Mouse (Mus musculus) forebrain, embryonic 10.5 days (tissue): Measurements from ENCODE around the gene Wrb. TPM values are rescaled to one million over a fixed set of nuclear protein-coding genes. Genes with fewer than 3 reads are reported as not detected.
"Not testable (repeated sequence)": the region's sequence is repeated elsewhere in the genome, so short reads cannot be mapped to it uniquely, and the experiment has no call there.

ENCODE experiments used
- DNase-seq: peaks from one replicate; pipeline ENCODE4 v3.0.0-alpha.2; 2017; ENCODE audit warnings: low spot score; ENCODE audit errors: extremely low spot score
- H3K27ac ChIP-seq: fragments of 300-500 bp; sonication (generic); 2 replicates; pipeline ENCODE4 v1.5.1; 2016; ENCODE audit warnings: mild to moderate bottlenecking
- H3K27me3 ChIP-seq: fragments of 300-500 bp; sonication (generic); 2 replicates; pipeline ENCODE4 v1.6.1; 2016; ENCODE audit warnings: mild to moderate bottlenecking; ENCODE audit not compliant: poor library complexity, severe bottlenecking
- H3K36me3 ChIP-seq: fragments of 300-500 bp; sonication (generic); replicated peaks from 2 replicates; pipeline ENCODE4 v1.6.1; 2016; ENCODE audit warnings: mild to moderate bottlenecking, moderate library complexity
- H3K4me1 ChIP-seq: fragments of 300-500 bp; sonication (generic); 2 replicates; pipeline ENCODE4 v1.6.1; 2016
- H3K4me3 ChIP-seq: fragments of 300-500 bp; sonication (generic); 2 replicates; pipeline ENCODE4 v1.5.1; 2016; ENCODE audit warnings: mild to moderate bottlenecking, moderate library complexity
- H3K9me3 ChIP-seq: fragments of 300-500 bp; sonication (generic); 2 replicates; pipeline ENCODE4 v1.6.1; 2016; ENCODE audit warnings: mild to moderate bottlenecking, moderate library complexity
- WGBS: fragments of 180-500 bp; shearing (Covaris S2); methylation state at CpG from one replicate; pipeline ENCODE4 v1.1.7; 2016; 5-methylcytosine and 5-hydroxymethylcytosine counted together
- polyA plus RNA-seq: library from polyadenylated mRNA; unstranded; fragments of >200 nt; fragmentation: Nextera tagmentation; extraction: Ambion mirVana; gene quantifications from 2 replicates; pipeline ENCODE4 v1.2.1, GENCODE M21; 2016

The Wrb gene
- polyA plus RNA-seq, 1 experiment from 2014 or later, result 128 TPM

- WGBS, result under 1% methylated on average over 9 of the region's 9 CpGs
- Histone ChIP-seq H3K4me3 (peak overlapping the region; percentile 96), H3K4me1 (peaks cover 40% of the 10 kb centered on the region), H3K27ac (peak overlapping the region; percentile 99), H3K36me3 (peaks cover 32% of the 10 kb centered on the region), H3K27me3 (no peaks in the 10 kb centered on the region), H3K9me3 (no peaks in the 10 kb centered on the region)
- DNase-seq, result peak; percentile 36
Observed at GRCm38 (mm10) chr16:96128466-96128865, 16.7 kb upstream of the Wrb start.

- peaks cover 17% of the 10 kb centered on the region for H3K9me3 ChIP-seq
- H3K4me3 ChIP-seq, result peak overlapping the region; percentile 93
- H3K36me3 ChIP-seq, result peaks cover 10% of the 10 kb centered on the region
- H3K27ac ChIP-seq, result peak overlapping the region; percentile 89; the same call in 1 of the 2 replicates
- not testable (repeated sequence) for H3K27me3 ChIP-seq, DNase-seq
- peaks cover 27% of the 10 kb centered on the region for H3K4me1 ChIP-seq
- 27% methylated on average over 6 of the region's 6 CpGs for WGBS
Observed at GRCm38 (mm10) chr16:96144748-96145109, 478 bp upstream of the Wrb start.

GRCm38 (mm10) chr16:96145814-96146213 lies 607 bp downstream of the Wrb start:
- peaks cover 27% of the 10 kb centered on the region for H3K4me1 ChIP-seq
- 1% methylated on average over 5 of the region's 5 CpGs for WGBS
- peaks cover 10% of the 10 kb centered on the region for H3K36me3 ChIP-seq
- H3K4me3 ChIP-seq, result peak overlapping the region; percentile 93
- no peaks in the 10 kb centered on the region for H3K27me3 ChIP-seq
- no peak for DNase-seq
- peaks cover 9% of the 10 kb centered on the region for H3K9me3 ChIP-seq
- H3K27ac ChIP-seq, result peak overlapping the region; percentile 89

- H3K36me3 ChIP-seq, result peaks cover 34% of the 10 kb centered on the region
- 84% methylated on average over 6 of the region's 6 CpGs for WGBS
- H3K4me1 ChIP-seq, result peaks cover 27% of the 10 kb centered on the region
- H3K27ac ChIP-seq, result no peak overlapping the region
- no peaks in the 10 kb centered on the region for H3K27me3 ChIP-seq
- DNase-seq, result no peak
- no peaks in the 10 kb centered on the region for H3K9me3 ChIP-seq
- H3K4me3 ChIP-seq, result no peak overlapping the region
Observed at GRCm38 (mm10) chr16:96148834-96149233, 3.6 kb downstream of the Wrb start.

GRCm38 (mm10) chr16:96149311-96149710 lies 4.1 kb downstream of the Wrb start:
- Histone ChIP-seq H3K27ac (no peak overlapping the region), H3K27me3 (no peaks in the 10 kb centered on the region), H3K4me1 (peaks cover 27% of the 10 kb centered on the region), H3K4me3 (no peak overlapping the region), H3K9me3 (no peaks in the 10 kb centered on the region), H3K36me3 (peaks cover 39% of the 10 kb centered on the region)
- 83% methylated on average over 9 of the region's 9 CpGs for WGBS
- DNase-seq, result no peak

- WGBS, result 71% methylated on average over 4 of the region's 4 CpGs
- Histone ChIP-seq H3K9me3 (no peaks in the 10 kb centered on the region), H3K4me3 (no peak overlapping the region), H3K27me3 (no peaks in the 10 kb centered on the region), H3K27ac (no peak overlapping the region), H3K4me1 (peaks cover 19% of the 10 kb centered on the region), H3K36me3 (peaks cover 55% of the 10 kb centered on the region)
- DNase-seq, result no peak
Observed at GRCm38 (mm10) chr16:96150995-96151394, 5.8 kb downstream of the Wrb start.

- H3K36me3 ChIP-seq, result peaks cover 59% of the 10 kb centered on the region
- DNase-seq, result peak; percentile 79
- H3K4me1 ChIP-seq, result peaks cover 13% of the 10 kb centered on the region
- no peak overlapping the region for H3K27ac ChIP-seq
- H3K9me3 ChIP-seq, result no peaks in the 10 kb centered on the region
- no peak overlapping the region for H3K4me3 ChIP-seq
- 29% methylated on average over 9 of the region's 9 CpGs for WGBS
- no peaks in the 10 kb centered on the region for H3K27me3 ChIP-seq
Observed at GRCm38 (mm10) chr16:96151551-96151950, 6.3 kb downstream of the Wrb start.

GRCm38 (mm10) chr16:96154476-96154875 lies 9.3 kb downstream of the Wrb start:
- Histone ChIP-seq H3K4me1 (peaks cover 11% of the 10 kb centered on the region), H3K27me3 (no peaks in the 10 kb centered on the region), H3K27ac (no peak overlapping the region), H3K36me3 (peaks cover 64% of the 10 kb centered on the region), H3K9me3 (no peaks in the 10 kb centered on the region), H3K4me3 (no peak overlapping the region)
- WGBS, result 91% methylated on average over 2 of the region's 2 CpGs
- no peak for DNase-seq

- DNase-seq, result no peak
- no peak overlapping the region for H3K27ac ChIP-seq
- H3K36me3 ChIP-seq, result peaks cover 64% of the 10 kb centered on the region
- no peak overlapping the region for H3K4me3 ChIP-seq
- H3K4me1 ChIP-seq, result peaks cover 17% of the 10 kb centered on the region
- no peaks in the 10 kb centered on the region; the same call in 1 of the 2 replicates for H3K27me3 ChIP-seq
- no peaks in the 10 kb centered on the region for H3K9me3 ChIP-seq
- WGBS, result 91% methylated on average over 8 of the region's 8 CpGs
Observed at GRCm38 (mm10) chr16:96156019-96156418, 10.8 kb downstream of the Wrb start.

GRCm38 (mm10) chr16:96157171-96157570 lies 12.0 kb downstream of the Wrb start:
- peaks cover 17% of the 10 kb centered on the region for H3K4me1 ChIP-seq
- H3K4me3 ChIP-seq, result no peak overlapping the region
- no peaks in the 10 kb centered on the region for H3K9me3 ChIP-seq
- peaks cover 57% of the 10 kb centered on the region for H3K36me3 ChIP-seq
- no peak overlapping the region for H3K27ac ChIP-seq
- DNase-seq, result no peak
- H3K27me3 ChIP-seq, result no peaks in the 10 kb centered on the region; the same call in 1 of the 2 replicates
- whole genome bisulfite sequencing, result 93% methylated on average over 11 of the region's 11 CpGs

- no peak for DNase-seq
- 72% methylated on average over 12 of the region's 12 CpGs for WGBS
- H3K4me1 ChIP-seq, result peaks cover 17% of the 10 kb centered on the region
- H3K36me3 ChIP-seq, result peaks cover 43% of the 10 kb centered on the region
- no peaks in the 10 kb centered on the region for H3K9me3 ChIP-seq
- H3K27ac ChIP-seq, result peak overlapping the region; percentile 91
- peak overlapping the region; percentile 64 for H3K4me3 ChIP-seq
- no peaks in the 10 kb centered on the region; the same call in 1 of the 2 replicates for H3K27me3 ChIP-seq
Observed at GRCm38 (mm10) chr16:96158511-96159080, 13.4 kb downstream of the Wrb start.

- Histone ChIP-seq H3K4me1 (peaks cover 17% of the 10 kb centered on the region), H3K9me3 (no peaks in the 10 kb centered on the region), H3K27me3 (no peaks in the 10 kb centered on the region; the same call in 1 of the 2 replicates), H3K27ac (peak overlapping the region; percentile 91), H3K4me3 (peak overlapping the region; percentile 64), H3K36me3 (peaks cover 36% of the 10 kb centered on the region)
- peak; percentile 84 for DNase-seq
- WGBS, result 1% methylated on average over 66 of the region's 67 CpGs
Observed at GRCm38 (mm10) chr16:96159091-96159731, 14.0 kb downstream of the Wrb start.

GRCm38 (mm10) chr16:96159794-96160346 lies 14.7 kb downstream of the Wrb start:
- H3K9me3 ChIP-seq, result no peaks in the 10 kb centered on the region
- peaks cover 30% of the 10 kb centered on the region for H3K36me3 ChIP-seq
- WGBS, result 86% methylated on average over 20 of the region's 20 CpGs
- peak overlapping the region; percentile 91 for H3K27ac ChIP-seq
- no peaks in the 10 kb centered on the region; the same call in 1 of the 2 replicates for H3K27me3 ChIP-seq
- H3K4me1 ChIP-seq, result peaks cover 17% of the 10 kb centered on the region
- H3K4me3 ChIP-seq, result peak overlapping the region; percentile 64
- DNase-seq, result no peak
